Mouse (Mus musculus) Patski (cell line): ENCODE results near the gene Med4. TPM values are rescaled to one million over a fixed set of nuclear protein-coding genes. Genes with fewer than 3 reads are reported as not detected.

Experiments
- ATAC-seq: fragments of 100-300 bp; one replicate; pipeline ENCODE4 v1.8.0; 2021
- CTCF ChIA-PET: fragments of 350-600 bp; sonication (Branson Sonifier 250); formaldehyde crosslinking; loops from one replicate; lab custom pipeline; 2022; ENCODE audit warnings: inconsistent platforms; lab: Charles Lee
- POLR2A ChIA-PET: fragments of 350-600 bp; sonication (Branson Sonifier 250); formaldehyde crosslinking; loops from one replicate; lab custom pipeline; 2022; ENCODE audit warnings: antibody characterized with exemption, inconsistent platforms; lab: Charles Lee
- DNase-seq: peaks from one replicate; pipeline ENCODE4 v3.0.0-alpha.2; 2011; ENCODE audit warnings: low read depth, low spot score
- H3K27me3 ChIP-seq: fragments of 371-371 bp; one replicate; pipeline ENCODE4 v1.5.1; 2021
- CTCF ChIP-seq: fragments of 100-300 bp; IDR thresholded peaks from one replicate; pipeline ENCODE4 v1.5.1; 2021
- in situ Hi-C: fragments of 300-500 bp; cut with MboI; formaldehyde crosslinking; loops from 3 replicates; pipeline ENCODE4 v1.11.1; 2018; ENCODE audit warnings: low pct_unique_long_range_greater_than_20kb, mixed read lengths
- polyA plus RNA-seq: library from polyadenylated mRNA; unstranded; gene quantifications from one replicate; pipeline ENCODE4 v1.2.3, GENCODE M21; 2021

The Med4 gene
- polyA plus RNA-seq, 1 experiment from 2014 or later = 35.0 TPM

- DNase-seq (no peak), ATAC-seq (no peak)
- CTCF ChIA-PET = interaction anchor here (1.5 kb wide), 1 partner anchor 8 kb away, joined by 6 read pairs; no protein-coding TSS in a partner anchor
- in situ Hi-C loops = no loop called here
- POLR2A ChIA-PET = no interaction called here
- TF ChIP-seq CTCF = no peak
- H3K27me3 ChIP-seq = peaks cover 6% of the 10 kb centered on the region
Observed at GRCm38 (mm10) chr14:73495753-73496152, 14.1 kb upstream of the Med4 start.

GRCm38 (mm10) chr14:73501283-73501682 is 8.5 kb upstream of the Med4 start:
- in situ Hi-C loops = no loop called here
- no peak for DNase-seq
- H3K27me3 ChIP-seq = peaks cover 6% of the 10 kb centered on the region
- POLR2A ChIA-PET = no interaction called here
- no peak for TF ChIP-seq CTCF
- ATAC-seq = no peak
- CTCF ChIA-PET = interaction anchor here (1.5 kb wide), 1 partner anchor 14 kb away, joined by 3 read pairs; no protein-coding TSS in a partner anchor

- in situ Hi-C loops = no loop called here
- no peak for TF ChIP-seq CTCF
- H3K27me3 ChIP-seq = peaks cover 6% of the 10 kb centered on the region
- ATAC-seq (no peak), DNase-seq (no peak)
- POLR2A ChIA-PET = no interaction called here
- CTCF ChIA-PET = interaction anchor here (1.5 to 1.7 kb wide), 2 partner anchors 13 to 14 kb away, joined by 3 to 5 read pairs; no protein-coding TSS in a partner anchor
Observed at GRCm38 (mm10) chr14:73501721-73502120, 8.1 kb upstream of the Med4 start.

GRCm38 (mm10) chr14:73502591-73503184 is 7.1 kb upstream of the Med4 start:
- peaks cover 6% of the 10 kb centered on the region for H3K27me3 ChIP-seq
- ChIA-PET POLR2A (no interaction called here), CTCF (interaction anchor here (1.7 kb wide), 1 partner anchor 14 kb away, joined by 5 read pairs; no protein-coding TSS in a partner anchor)
- no peak for ATAC-seq
- TF ChIP-seq CTCF = no peak
- in situ Hi-C loops = no loop called here
- no peak for DNase-seq

GRCm38 (mm10) chr14:73503237-73503933 is 6.4 kb upstream of the Med4 start:
- in situ Hi-C loops = no loop called here
- ChIA-PET POLR2A (no interaction called here), CTCF (interaction anchor here (1.7 kb wide), 1 partner anchor 15 kb away, joined by 5 read pairs; no protein-coding TSS in a partner anchor)
- H3K27me3 ChIP-seq = peaks cover 6% of the 10 kb centered on the region
- DNase-seq = no peak
- no peak for ATAC-seq
- TF ChIP-seq CTCF = no peak

GRCm38 (mm10) chr14:73506283-73506682 is 3.5 kb upstream of the Med4 start:
- DNase-seq (no peak), ATAC-seq (no peak)
- no peak for TF ChIP-seq CTCF
- CTCF ChIA-PET = interaction anchor here (0.9 to 1.6 kb wide), 2 partner anchors 18 to 19 kb away, joined by 4 read pairs; partner anchors contain the start of gene Sucla2
- in situ Hi-C loops = no loop called here
- POLR2A ChIA-PET = no interaction called here
- no peaks in the 10 kb centered on the region for H3K27me3 ChIP-seq

- TF ChIP-seq CTCF = no peak
- no peaks in the 10 kb centered on the region for H3K27me3 ChIP-seq
- DNase-seq (no peak), ATAC-seq (no peak)
- CTCF ChIA-PET = interaction anchor here (0.9 kb wide), 1 partner anchor 20 kb away, joined by 4 read pairs; no protein-coding TSS in a partner anchor
- in situ Hi-C loops = no loop called here
- POLR2A ChIA-PET = no interaction called here
Observed at GRCm38 (mm10) chr14:73507200-73507599, 2.6 kb upstream of the Med4 start.

- in situ Hi-C loops = no loop called here
- ATAC-seq (no peak), DNase-seq (no peak)
- POLR2A ChIA-PET = no interaction called here
- no peak for TF ChIP-seq CTCF
- CTCF ChIA-PET = no interaction called here
- H3K27me3 ChIP-seq = no peaks in the 10 kb centered on the region
Observed at GRCm38 (mm10) chr14:73507702-73508376, 2.0 kb upstream of the Med4 start.

- TF ChIP-seq CTCF = no peak
- in situ Hi-C loops = no loop called here
Observed at GRCm38 (mm10) chr14:73508630-73509395, 1.0 kb upstream of the Med4 start.

GRCm38 (mm10) chr14:73524136-73524535 is 14.3 kb downstream of the Med4 start:
- no peaks in the 10 kb centered on the region for H3K27me3 ChIP-seq
- ChIA-PET POLR2A (no interaction called here), CTCF (interaction anchor here (0.8 to 1.8 kb wide), 7 partner anchors 9 to 415 kb away, joined by 3 to 18 read pairs (median 4); partner anchors contain the start of genes Med4 and Nudt15)
- no peak for TF ChIP-seq CTCF
- ATAC-seq (no peak), DNase-seq (no peak)
- in situ Hi-C loops = no loop called here

More at GRCm38 (mm10) chr14:73508630-73509395, 1.0 kb upstream of the Med4 start:
- no peaks in the 10 kb centered on the region for H3K27me3 ChIP-seq
- ChIA-PET POLR2A (no interaction called here), CTCF (interaction anchor here (1.3 kb wide), 1 partner anchor 9 kb away, joined by 3 read pairs; no protein-coding TSS in a partner anchor)
- DNase-seq (no peak), ATAC-seq (no peak)
